Mouse (Mus musculus) heart, postnatal 4 days (tissue): ENCODE measurements around the gene Prkce. TPM values are rescaled to one million over a fixed set of nuclear protein-coding genes. Genes with fewer than 3 reads are reported as not detected.
A peak's percentile ranks its signal among the peaks of the same experiment; 100 is the strongest.

Source experiments
- DNase-seq: peaks from one replicate; pipeline ENCODE4 v3.0.0; 2021
- total RNA-seq, 2 experiments: library from RNA; stranded (reverse); gene quantifications; 2 replicates each; pipeline ENCODE4 v1.2.3; 2021

The Prkce gene
- total RNA-seq: 10 to 100 TPM; 33.8 to 35.5 TPM

DNA sequence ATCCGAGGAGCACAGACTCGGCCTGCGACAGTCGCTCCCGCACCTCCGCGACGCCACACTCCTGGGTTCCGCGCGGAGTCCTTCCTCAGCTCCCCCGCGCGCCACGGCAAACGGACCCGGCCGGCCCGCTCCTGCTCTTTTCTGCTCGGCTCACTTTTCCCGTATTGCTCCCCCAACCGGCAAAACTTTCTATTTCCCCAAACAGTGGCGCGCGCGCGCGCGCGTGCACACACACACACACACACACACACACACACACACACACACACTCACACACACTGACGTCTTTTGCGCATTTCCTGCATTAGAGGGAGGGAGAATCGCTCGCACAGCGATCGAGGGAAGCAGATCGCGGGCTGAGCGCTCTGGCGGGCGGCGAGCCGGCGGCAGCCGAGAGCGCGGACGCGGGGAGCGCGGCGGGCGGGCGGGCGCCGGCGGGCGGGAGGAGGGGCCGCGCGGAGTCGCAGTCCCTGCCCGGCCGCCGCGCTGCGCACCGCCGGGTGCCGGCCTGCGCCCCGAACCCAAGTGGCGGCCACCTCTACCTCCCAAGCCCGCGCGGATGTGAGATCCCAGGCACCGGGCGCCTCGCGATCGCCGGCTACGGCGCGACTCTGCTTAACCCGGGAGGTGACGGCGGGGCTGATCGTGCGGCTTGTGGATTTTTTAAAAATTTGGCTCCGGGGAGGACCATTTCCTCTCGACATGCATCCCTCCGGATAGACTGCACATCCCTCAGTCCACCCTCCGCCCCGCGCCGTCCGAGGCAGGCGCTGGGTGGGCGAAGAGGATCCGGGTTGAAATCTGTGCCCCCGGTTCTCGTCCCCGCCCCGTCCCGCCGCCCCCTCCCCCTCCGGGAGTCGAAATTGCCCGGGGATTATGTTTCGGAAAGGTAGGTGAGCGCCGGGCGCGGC, at the start of gene Prkce:
Prkce (plus strand) TSS at position 466 of the 911 bp plus-strand sequence.
- peak; percentile 90 for DNase-seq

DNA sequence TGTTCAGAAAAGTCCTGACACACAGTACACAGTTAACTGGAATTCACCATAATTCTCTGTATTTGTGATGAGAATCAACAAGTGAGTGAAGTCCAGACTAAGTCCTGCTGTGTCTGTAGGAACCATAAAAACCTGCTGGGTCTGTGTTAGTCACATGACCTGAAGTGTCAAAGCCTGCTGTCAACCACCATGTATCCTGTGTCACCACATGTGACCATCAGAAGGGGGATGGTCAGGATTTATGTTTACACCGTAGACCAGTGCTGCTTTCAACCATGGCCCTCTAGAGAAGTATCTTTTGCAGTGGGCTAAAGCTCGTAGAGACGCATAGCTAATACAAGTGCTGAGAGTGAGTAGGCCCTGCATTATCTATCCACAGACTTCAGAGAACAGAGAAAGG, 44.4 kb upstream of the Prkce start:
- DNase-seq: no peak

DNA sequence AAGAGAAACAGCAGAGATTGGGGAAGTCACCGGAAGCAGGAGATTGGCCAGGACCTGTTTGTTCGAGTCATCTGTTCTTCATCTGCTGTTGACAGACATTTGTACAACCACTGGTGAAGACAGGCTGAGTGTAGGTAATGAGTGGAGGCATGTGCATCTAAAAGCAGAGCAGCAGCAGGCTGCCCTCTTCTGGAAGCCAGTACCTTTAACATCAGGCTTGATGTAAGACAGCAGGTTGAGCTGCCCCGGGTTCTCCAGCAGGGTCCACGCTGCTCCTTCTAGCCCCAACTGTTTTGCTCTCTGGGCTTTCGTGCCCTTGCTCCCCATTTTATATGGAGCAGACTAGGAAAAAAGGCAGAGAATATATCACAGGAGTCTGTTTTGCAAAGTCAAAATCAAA, 41.7 kb upstream of the Prkce start:
- no peak for DNase-seq

DNA sequence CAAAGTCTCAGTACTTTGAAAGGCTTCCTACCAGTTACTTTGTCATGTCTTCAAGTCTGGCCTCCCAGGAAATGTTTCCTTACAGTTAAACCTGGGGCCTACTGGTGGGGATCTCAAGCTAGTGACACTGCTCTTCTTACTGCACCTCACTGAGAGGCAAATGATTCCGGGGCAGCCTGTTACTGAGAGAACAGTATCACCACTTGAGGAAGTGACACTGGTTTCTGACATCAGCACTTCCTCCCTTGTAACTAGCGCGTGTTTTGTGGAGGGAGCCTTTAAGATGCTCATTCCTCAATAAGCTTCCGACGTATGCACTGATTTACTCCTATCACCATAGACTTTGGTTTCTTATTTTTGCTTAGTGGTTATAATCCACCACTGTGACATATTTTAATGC, 39.4 kb upstream of the Prkce start:
- DNase-seq: no peak

- DNase-seq: peak; percentile 14
Observed at GRCm38 (mm10) chr17:86132534-86132933, 35.1 kb upstream of the Prkce start.

DNA sequence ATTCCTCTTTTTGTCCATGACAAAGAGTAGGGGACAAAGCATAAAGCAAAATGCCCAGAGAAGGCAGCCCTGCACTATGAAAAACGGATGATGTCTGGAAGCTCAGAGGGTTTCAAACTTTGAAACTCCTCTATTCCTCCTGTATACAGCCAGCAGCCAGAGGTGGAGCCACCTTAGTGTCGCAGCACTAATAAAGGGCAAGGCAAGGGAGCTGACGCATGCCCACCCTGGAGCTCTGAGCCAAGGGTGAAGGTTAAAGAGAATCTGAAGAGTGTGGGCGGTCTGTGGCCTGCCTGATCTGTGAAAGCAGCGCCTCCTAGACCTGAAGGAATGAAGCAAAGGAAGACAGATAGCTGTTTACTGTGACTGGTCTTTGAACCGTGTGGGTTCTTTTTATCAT, 33.1 kb upstream of the Prkce start:
- no peak for DNase-seq

- no peak for DNase-seq
Observed at GRCm38 (mm10) chr17:86135835-86136234, 31.8 kb upstream of the Prkce start.

GRCm38 (mm10) chr17:86144537-86145078, 23.0 kb upstream of the Prkce start:
- no peak for DNase-seq

DNA sequence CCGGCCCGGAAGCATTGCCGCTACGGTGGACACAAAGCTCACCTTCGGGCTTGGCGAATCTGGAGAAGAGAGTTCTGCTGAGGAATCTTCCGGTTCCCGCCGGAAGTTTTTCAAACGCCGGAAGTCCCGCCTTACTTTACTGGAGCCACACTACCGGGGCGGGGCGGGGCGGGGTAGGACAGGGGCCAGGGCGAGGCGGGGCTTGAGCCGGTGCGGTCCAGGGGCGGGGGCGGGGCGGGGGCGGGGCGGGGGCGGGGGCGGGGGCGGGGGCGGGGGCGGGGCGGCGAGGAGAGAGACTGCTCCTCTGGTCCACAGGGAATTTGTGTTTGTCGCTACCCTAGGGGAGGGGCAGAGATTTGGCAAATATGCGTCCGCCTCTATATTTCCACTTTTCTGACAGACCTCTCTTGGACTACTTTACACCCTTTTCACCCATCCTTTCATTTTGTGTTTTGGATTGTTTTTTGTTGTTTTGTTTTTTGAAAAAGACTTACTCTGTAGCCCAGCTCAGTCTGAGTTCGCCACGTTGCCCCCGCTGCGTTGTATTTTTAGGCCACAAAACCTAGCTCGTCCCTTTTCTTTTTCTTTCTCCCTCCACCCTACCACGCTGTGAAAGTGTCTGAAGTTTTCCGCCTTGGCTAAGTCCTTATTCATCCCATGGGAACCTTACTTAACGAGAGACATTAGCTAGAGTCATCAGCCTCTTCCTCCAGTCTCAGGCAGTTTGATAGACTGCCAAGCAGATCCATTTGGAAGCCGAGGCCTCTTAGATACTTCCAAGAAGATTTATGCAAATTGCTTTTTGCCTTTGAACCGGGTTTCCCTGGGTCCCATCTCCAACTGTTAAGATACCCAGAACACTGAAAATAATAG, 22.3 kb upstream of the Prkce start, which contains the start of gene Srbd1:
Srbd1 (minus strand) TSS at position 97 of the 873 bp plus-strand sequence.
- DNase-seq: peak; percentile 95

GRCm38 (mm10) chr17:86149726-86150125, 17.9 kb upstream of the Prkce start:
- DNase-seq: no peak

- peak; percentile 76 for DNase-seq
Observed at GRCm38 (mm10) chr17:86150867-86151348, 16.7 kb upstream of the Prkce start.

GRCm38 (mm10) chr17:86156999-86157398, 10.6 kb upstream of the Prkce start:
- DNase-seq: no peak

- DNase-seq: no peak
Observed at GRCm38 (mm10) chr17:86162672-86163071, 4.9 kb upstream of the Prkce start.

DNA sequence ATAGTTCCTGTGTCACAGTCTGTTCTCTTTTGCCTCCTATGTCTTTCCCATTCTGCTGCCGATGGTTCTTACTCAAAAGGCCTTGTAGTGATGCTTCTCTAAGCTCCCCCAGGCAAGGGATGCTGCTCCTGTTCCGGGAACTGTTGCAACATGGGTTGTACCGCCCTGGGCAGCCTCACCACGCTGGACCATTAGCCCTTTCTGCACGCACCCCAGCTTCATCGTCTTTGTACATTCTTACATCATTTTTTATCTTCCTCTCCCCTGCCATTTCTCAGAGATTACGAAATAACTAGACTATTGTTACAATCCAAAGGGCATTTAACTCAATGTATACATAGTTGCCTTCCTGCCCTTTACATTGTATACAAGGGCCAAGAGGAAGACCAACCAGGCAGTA, 3.2 kb upstream of the Prkce start:
- DNase-seq: no peak

GRCm38 (mm10) chr17:86166051-86166566, 1.5 kb upstream of the Prkce start:
- DNase-seq: no peak

DNA sequence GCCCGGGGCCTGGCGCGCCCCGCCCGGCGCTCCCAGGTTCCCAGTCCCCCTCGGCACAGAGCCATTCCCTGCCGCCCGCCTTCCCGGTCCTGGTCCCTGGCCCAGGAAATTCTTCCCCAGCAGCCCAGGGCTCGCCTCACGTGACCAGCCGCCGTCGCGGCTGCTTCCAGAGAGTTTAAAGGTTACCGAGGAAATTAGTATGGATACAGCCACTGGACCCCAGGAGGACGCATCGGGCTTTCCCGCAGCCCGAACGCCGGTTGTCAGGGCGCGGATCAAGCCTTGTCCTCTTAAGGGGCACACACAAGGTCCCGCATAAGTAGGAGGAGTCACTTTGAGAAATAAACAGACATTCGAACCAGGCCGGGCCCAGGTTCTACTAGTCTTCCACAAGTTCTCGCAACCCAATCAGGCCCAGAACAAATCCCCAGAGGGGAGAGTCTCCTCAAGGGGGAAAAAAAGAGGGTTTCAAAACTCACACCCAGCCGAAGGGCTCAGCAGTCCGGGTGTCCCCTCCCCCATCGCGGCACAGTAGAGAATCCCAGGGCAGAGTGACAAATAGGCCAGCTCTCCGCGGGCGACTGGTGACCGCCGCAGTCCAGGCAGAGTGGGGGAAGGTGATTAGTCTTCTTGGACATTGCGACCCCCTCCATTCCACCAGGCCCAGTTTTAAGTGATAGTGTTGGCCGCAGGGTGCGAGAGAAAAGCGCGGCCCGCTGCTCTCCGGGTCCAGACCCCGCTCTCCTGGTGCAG, 842 bp upstream of the Prkce start:
- DNase-seq: peak; percentile 93

DNA sequence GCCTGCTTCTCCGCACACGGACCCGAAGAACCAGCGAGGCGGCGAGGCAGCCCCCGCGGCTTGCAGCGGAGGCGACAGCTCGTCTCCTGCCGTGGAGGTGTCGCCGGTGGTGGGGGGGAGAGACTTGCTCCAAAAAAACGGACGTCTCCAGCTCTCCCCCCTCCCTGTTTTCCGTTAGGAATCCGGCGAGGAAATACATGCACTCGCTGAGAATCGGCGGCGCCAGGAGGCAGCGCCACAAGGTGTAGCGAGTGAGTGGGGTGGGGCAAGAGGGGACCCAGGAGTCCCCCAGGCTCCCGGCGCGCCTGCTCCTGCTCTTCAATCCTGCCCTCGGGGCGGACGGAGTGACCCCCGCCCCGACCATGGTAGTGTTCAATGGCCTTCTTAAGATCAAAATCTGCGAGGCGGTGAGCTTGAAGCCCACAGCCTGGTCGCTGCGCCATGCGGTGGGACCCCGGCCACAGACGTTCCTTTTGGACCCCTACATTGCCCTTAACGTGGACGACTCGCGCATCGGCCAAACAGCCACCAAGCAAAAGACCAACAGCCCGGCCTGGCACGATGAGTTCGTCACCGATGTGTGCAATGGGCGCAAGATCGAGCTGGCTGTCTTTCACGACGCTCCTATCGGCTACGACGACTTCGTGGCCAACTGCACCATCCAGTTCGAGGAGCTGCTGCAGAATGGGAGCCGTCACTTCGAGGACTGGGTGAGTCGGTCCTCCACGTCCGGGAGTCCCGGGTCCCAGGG, 821 bp downstream of the Prkce start:
- peak; percentile 24 for DNase-seq

DNA sequence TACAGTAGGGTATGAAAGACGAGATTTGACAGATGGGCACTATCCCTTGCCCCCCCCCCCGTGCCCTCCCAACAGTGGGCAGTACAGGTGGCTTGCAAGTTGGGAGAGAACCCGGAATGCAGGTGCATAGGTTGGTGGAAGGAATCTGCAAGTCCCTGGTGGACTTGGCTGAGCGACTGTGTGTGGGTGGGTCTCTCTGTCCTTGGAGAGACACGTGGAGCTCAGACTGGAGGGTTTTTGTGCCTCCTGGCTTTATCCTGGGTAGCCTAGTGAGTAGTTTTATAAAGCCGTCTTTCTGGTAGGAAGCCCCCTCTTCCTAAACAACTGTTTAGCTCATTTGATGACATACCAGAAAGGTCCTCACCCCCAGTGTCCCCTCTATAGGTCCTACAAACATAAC, 1.5 kb downstream of the Prkce start:
- DNase-seq: no peak

DNA sequence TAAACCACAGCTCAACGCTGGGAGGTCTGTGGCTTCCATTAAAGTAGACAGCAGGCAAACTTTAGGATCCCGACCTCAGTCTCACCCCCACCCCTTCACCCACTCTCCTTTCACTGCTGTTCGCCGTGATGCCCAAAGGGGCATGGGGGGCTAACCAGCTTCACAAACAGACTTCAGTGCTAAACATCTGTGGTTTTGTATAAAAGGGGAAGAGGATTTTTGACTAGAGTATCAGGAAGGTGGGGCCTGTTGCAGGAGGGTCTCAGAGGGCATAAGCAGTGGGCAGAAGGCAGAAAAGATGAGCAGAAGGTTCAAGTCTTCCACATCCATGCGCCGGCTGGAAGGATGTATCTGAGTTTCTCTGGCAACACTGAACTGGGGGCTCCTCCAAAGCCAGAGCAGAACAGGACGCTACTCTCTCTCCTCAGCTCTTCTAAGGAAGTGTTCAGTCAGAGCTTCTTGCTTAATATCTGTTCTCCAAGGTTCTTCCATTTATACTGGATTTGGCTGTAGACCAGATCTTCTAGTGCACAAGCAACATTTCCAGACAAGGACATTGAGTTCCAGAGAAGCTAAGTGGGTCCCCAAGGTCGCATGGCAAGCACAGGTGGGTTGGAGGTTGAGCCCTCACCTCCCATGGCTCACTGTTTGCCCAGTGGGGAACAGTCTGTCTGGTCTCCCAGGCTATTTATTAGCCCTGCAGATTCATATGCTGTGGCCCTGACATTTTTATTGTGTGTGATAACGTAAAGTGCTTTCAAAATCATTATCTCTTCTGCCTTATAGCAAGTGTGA, 2.8 kb downstream of the Prkce start:
- DNase-seq: no peak

GRCm38 (mm10) chr17:86175516-86175915, 7.9 kb downstream of the Prkce start:
- DNase-seq: no peak
